Mouse (Mus musculus) ES-Bruce4 (cell line): Measurements from ENCODE around the gene Palb2.

Experiments used
- CTCF ChIP-seq: IDR thresholded peaks from one replicate; pipeline ENCODE4 v1.8.1; 2011; ENCODE audit warnings: low read depth, low read length
- EP300 ChIP-seq: IDR thresholded peaks from 2 replicates; pipeline ENCODE4 v1.6.1; 2011; ENCODE audit warnings: low read depth, low read length; ENCODE audit not compliant: insufficient read depth
- POLR2A ChIP-seq: IDR thresholded peaks from one replicate; pipeline ENCODE4 v1.8.1; 2011; ENCODE audit warnings: low read length; ENCODE audit not compliant: insufficient read depth

- no peak for TF ChIP-seq CTCF
- no peak for TF ChIP-seq POLR2A
- TF ChIP-seq EP300 = no peak
Observed at GRCm38 (mm10) chr7:122066102-122066944, 66.5 kb downstream of the Palb2 start.
